Mouse (Mus musculus): ENCODE measurements around the gene Tmem274. TPM values are rescaled to one million over a fixed set of nuclear protein-coding genes. Genes with fewer than 3 reads are reported as not detected.

Gene Tmem274
- polyA plus RNA-seq, 1 experiment from 2014 or later = 0.36 TPM

DNA sequence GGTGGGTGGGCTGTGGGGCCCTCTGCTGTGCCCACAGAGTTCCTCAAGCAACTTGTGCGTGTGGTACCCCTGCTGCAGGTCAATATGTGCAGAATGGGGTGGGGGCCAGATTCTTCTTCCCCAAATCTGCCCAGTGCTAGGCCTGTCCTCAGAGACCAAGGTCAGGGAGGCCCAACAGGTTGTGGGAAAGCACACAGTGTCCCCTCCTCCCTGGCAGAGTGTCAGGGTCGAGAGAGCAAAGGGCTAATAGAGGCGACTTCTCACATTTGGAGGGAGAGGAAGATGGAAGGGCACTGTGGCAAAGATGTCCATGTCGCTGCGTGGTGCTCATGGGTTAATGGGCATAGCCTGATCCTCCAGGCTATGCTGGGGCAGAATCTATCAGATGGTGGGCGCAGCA, 48.6 kb downstream of the Tmem274 start:
- no peak overlapping the region for H3K9ac ChIP-seq (replicated peaks)
- no peaks in the 10 kb centered on the region; the same call in 1 of the 2 replicates for H3K36me3 ChIP-seq
- peak overlapping the region; percentile 41 for H3K27ac ChIP-seq
- ATAC-seq (ENCODE audit: insufficient number of reproducible peaks, insufficient read depth, low FRiP score, low TSS enrichment, low read depth) = no peak
- WGBS = 74% methylated on average over 6 of the region's 6 CpGs
- no peak overlapping the region for H3K4me3 ChIP-seq (replicated peaks)
- no peaks in the 10 kb centered on the region for H3K27me3 ChIP-seq
- H3K9me3 ChIP-seq = no peaks in the 10 kb centered on the region
- H3K4me2 ChIP-seq = 0 out of 2 replicates have a peak overlapping the region, but pooled peaks have one; percentile 18
- H3K4me1 ChIP-seq (replicated peaks) = peaks cover 36% of the 10 kb centered on the region

DNA sequence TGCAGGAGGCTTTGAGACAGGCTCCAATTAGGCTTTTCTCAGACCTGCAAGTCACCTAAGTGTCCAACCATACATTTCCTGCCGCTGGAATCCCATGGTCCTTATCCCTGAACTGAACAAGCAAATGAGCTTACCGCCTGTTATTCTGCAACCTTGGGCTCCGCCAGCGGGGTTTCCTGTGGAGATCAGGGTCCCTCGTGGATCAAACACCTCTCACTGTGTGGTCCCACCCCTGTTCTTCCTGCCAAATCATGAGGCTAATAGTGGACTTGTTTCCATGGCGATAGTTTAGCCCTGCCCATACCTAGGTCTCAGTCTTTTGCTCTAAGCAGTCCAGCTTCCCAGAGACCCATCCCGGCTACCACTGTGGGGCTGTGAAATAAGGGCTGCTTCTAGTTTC, 49.2 kb downstream of the Tmem274 start:
- Histone ChIP-seq H3K27ac (peak overlapping the region; percentile 41; the same call in 1 of the 2 replicates), H3K4me3 (replicated peaks) (no peak overlapping the region), H3K36me3 (no peaks in the 10 kb centered on the region; the same call in 1 of the 2 replicates), H3K4me2 (peak overlapping the region; percentile 18; the same call in 1 of the 2 replicates), H3K27me3 (no peaks in the 10 kb centered on the region), H3K4me1 (replicated peaks) (peaks cover 34% of the 10 kb centered on the region), H3K9me3 (no peaks in the 10 kb centered on the region), H3K9ac (replicated peaks) (no peak overlapping the region)
- whole genome bisulfite sequencing = 25% methylated on average over 7 of the region's 7 CpGs
- ATAC-seq (ENCODE audit: insufficient number of reproducible peaks, insufficient read depth, low FRiP score, low TSS enrichment, low read depth) = peak; percentile 49

DNA sequence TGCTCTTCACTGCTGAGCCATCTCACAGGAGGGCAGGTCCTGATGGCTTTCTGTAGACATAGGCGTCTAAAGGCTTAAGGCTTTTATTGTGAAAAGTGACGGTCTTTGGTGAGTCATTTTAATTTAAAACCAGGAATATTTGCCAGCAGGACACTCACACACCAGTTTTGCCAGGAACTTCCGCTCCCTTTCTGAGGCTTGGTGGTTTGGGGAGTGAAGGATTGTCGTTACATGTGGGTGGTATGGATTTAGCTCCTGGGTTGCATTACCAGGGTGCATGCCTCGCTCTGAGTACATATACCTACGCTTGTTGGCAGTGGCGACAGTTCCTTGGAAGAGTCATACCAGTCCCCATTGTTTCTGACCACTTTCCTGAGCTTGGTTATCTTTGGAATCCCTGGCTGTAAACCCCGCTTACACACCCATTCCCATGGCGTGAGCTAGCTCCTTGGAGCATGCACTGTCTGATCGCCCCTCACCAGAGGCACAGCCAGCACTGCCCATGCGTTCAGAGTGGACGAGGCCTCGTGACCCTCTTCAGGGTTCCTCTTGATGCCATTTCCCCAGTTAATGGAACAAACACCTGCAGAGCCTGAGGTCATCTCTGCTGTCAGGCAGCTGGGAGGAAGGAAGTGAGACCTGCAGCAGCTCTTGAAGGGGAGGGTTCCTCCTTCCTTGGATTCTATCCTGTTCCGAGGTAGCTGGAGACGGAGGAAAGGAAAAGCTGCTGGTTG, 50.6 kb downstream of the Tmem274 start:
- WGBS = 78% methylated on average over 15 of the region's 15 CpGs

DNA sequence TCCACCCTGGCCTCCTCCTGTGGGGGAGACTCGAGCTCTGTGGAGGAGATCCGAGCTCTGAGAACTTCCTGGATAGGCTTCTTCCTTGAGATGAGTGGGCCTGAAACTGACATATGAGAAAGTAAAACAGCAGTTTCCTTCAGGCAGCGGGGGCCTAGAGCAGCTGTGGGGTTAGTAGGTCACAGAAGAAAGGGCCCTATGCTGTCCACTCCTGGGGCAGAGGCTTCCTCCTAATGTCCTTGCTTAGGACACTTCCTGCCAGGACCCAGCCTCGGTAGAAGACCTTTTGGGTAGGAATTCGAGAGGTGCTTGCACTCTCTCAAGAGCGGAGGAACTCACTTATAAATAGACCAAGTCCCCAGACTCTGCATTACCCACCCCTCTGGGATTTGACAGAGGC, 52.5 kb downstream of the Tmem274 start:
- Histone ChIP-seq H3K4me3 (replicated peaks) (no peak overlapping the region), H3K9me3 (no peaks in the 10 kb centered on the region), H3K36me3 (peaks cover 3% of the 10 kb centered on the region; the same call in 1 of the 2 replicates), H3K4me1 (replicated peaks) (peaks cover 28% of the 10 kb centered on the region), H3K27ac (no peak overlapping the region), H3K4me2 (no peak overlapping the region), H3K9ac (replicated peaks) (no peak overlapping the region), H3K27me3 (no peaks in the 10 kb centered on the region)
- ATAC-seq (ENCODE audit: insufficient number of reproducible peaks, insufficient read depth, low FRiP score, low TSS enrichment, low read depth) = no peak
- WGBS = 72% methylated on average over 6 of the region's 6 CpGs

More for the DNA sequence above, 50.6 kb downstream of the Tmem274 start:
- Histone ChIP-seq H3K9me3 (no peaks in the 10 kb centered on the region), H3K9ac (replicated peaks) (no peak overlapping the region), H3K36me3 (peaks cover 3% of the 10 kb centered on the region; the same call in 1 of the 2 replicates), H3K27ac (no peak overlapping the region), H3K4me3 (replicated peaks) (no peak overlapping the region), H3K27me3 (no peaks in the 10 kb centered on the region), H3K4me1 (replicated peaks) (peaks cover 30% of the 10 kb centered on the region), H3K4me2 (no peak overlapping the region)
- ATAC-seq (ENCODE audit: insufficient number of reproducible peaks, insufficient read depth, low FRiP score, low TSS enrichment, low read depth) = no peak

Other genes with a start within 250 kb of the Tmem274 start
- 46.2 and 52.2 TPM in 2 replicates for gene Kif1b, start 169.7 kb upstream of the Tmem274 start, polyA plus RNA-seq (2016; fragmentation: Nextera tagmentation; extraction: Ambion mirVana)
- gene Ube4b, start 50.6 kb upstream of the Tmem274 start, polyA plus RNA-seq (2016; fragmentation: Nextera tagmentation; extraction: Ambion mirVana) = 55.1 and 67.3 TPM in 2 replicates
- not detected in 2 replicates for gene Rbp7, start 22.4 kb upstream of the Tmem274 start, polyA plus RNA-seq (2016; fragmentation: Nextera tagmentation; extraction: Ambion mirVana)
- gene Nmnat1, start 7.8 kb downstream of the Tmem274 start, polyA plus RNA-seq (2016; fragmentation: Nextera tagmentation; extraction: Ambion mirVana) = 10.9 and 11.0 TPM in 2 replicates
- gene Lzic, start 7.9 kb downstream of the Tmem274 start, polyA plus RNA-seq (2016; fragmentation: Nextera tagmentation; extraction: Ambion mirVana) = 58.1 and 62.3 TPM in 2 replicates
- 92.3 and 94.8 TPM in 2 replicates for gene Ctnnbip1, start 40.9 kb downstream of the Tmem274 start, polyA plus RNA-seq (2016; fragmentation: Nextera tagmentation; extraction: Ambion mirVana)
- 64.3 and 65.3 TPM in 2 replicates for gene Clstn1, start 109.1 kb downstream of the Tmem274 start, polyA plus RNA-seq (2016; fragmentation: Nextera tagmentation; extraction: Ambion mirVana)
- 3.8 TPM in 2 replicates for gene Pik3cd, start 225.2 kb downstream of the Tmem274 start, polyA plus RNA-seq (2016; fragmentation: Nextera tagmentation; extraction: Ambion mirVana)